In the genomic region with DNA sequence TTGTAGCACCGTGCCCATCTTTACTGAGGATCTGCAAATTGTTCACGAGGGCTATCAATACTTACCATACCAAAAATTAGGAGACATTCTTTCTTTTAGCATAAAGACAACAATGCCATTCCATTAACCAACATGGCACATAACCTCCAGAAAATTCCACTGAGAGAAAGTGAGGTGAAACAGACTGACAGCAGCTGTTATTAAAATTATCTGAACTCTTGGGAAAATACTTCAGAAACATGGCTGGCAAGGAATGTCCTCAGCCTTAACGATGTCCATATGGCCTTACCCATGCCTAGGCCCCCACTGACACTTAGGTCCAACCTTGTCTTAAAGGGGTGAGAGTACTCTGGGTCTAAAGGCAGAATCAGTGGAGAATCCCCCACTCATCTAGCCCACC, we compare ENCODE assay signal across 19 mouse cellular contexts.
A peak's percentile ranks its signal among the peaks of the same experiment; 100 is the strongest.
DNase-seq lines count a peak whose midpoint lies in the region; ATAC-seq and TF ChIP-seq lines count a peak whose summit lies in the region.
"Had no signal": no experiment of that assay in that cellular context is flagged by ENCODE, and none has a peak within 500 bp of the region (broad histone marks: within the 10 kb centered on the region; RNA-seq: fewer than 3 reads in every experiment).

No protein-coding gene starts in this region.

- H3K9me3 ChIP-seq in heart, embryonic 13.5 days: no peaks in the 10 kb centered on the region
- no peaks in the 10 kb centered on the region for H3K9me3 ChIP-seq in heart, embryonic 12.5 days (replicated peaks)
- H3K9me3 ChIP-seq in midbrain, embryonic 12.5 days: no peaks in the 10 kb centered on the region
- no peaks in the 10 kb centered on the region for H3K9me3 ChIP-seq in midbrain, embryonic 11.5 days (ENCODE audit: control insufficient read depth, low read length)
- no peaks in the 10 kb centered on the region for H3K9me3 ChIP-seq in stomach, embryonic 16.5 days (replicated peaks; ENCODE audit: control insufficient read depth, low read length)
- H3K9me3 ChIP-seq: heart, embryonic 10.5 days; intestine, embryonic 15.5 days; limb, embryonic 13.5 days; liver, embryonic 15.5 days had no signal

- H3K36me3 ChIP-seq in heart, embryonic 13.5 days: no peaks in the 10 kb centered on the region
- H3K36me3 ChIP-seq in heart, embryonic 12.5 days: no peaks in the 10 kb centered on the region
- H3K36me3 ChIP-seq in midbrain, embryonic 12.5 days: no peaks in the 10 kb centered on the region
- no peaks in the 10 kb centered on the region for H3K36me3 ChIP-seq in midbrain, embryonic 11.5 days (ENCODE audit: control insufficient read depth, insufficient read depth, low read length)
- no peaks in the 10 kb centered on the region for H3K36me3 ChIP-seq in stomach, embryonic 16.5 days (ENCODE audit: control insufficient read depth, insufficient read depth, low read length)
- H3K36me3 ChIP-seq: intestine, embryonic 15.5 days; limb, embryonic 13.5 days; liver, embryonic 15.5 days had no signal

- H3K27me3 ChIP-seq in heart, embryonic 13.5 days (replicated peaks): no peaks in the 10 kb centered on the region
- no peaks in the 10 kb centered on the region for H3K27me3 ChIP-seq in heart, embryonic 12.5 days (replicated peaks)
- no peaks in the 10 kb centered on the region for H3K27me3 ChIP-seq in midbrain, embryonic 12.5 days
- no peaks in the 10 kb centered on the region for H3K27me3 ChIP-seq in midbrain, embryonic 11.5 days (ENCODE audit: control insufficient read depth, insufficient read depth, low read length)
- H3K27me3 ChIP-seq in stomach, embryonic 16.5 days (ENCODE audit: control insufficient read depth, insufficient read depth, low read length): no peaks in the 10 kb centered on the region
- H3K27me3 ChIP-seq: intestine, embryonic 15.5 days; limb, embryonic 13.5 days had no signal

- H3K4me2 ChIP-seq in heart, embryonic 13.5 days: no peak overlapping the region
- no peak overlapping the region for H3K4me2 ChIP-seq in heart, embryonic 12.5 days
- H3K4me2 ChIP-seq in midbrain, embryonic 12.5 days (replicated peaks): no peak overlapping the region
- H3K4me2 ChIP-seq in midbrain, embryonic 11.5 days: no peak overlapping the region
- H3K4me2 ChIP-seq in stomach, embryonic 16.5 days (ENCODE audit: low read depth, low read length): no peak overlapping the region
- H3K4me2 ChIP-seq: intestine, embryonic 15.5 days; limb, embryonic 13.5 days; liver, embryonic 15.5 days had no signal

- H3K9ac ChIP-seq in heart, embryonic 13.5 days: peak overlapping the region; percentile 60
- H3K9ac ChIP-seq in heart, embryonic 12.5 days: no peak overlapping the region
- H3K9ac ChIP-seq in midbrain, embryonic 12.5 days (replicated peaks): no peak overlapping the region
- no peak overlapping the region for H3K9ac ChIP-seq in midbrain, embryonic 11.5 days (ENCODE audit: low read length)
- H3K9ac ChIP-seq in stomach, embryonic 16.5 days (ENCODE audit: low read length): no peak overlapping the region
- H3K9ac ChIP-seq: forebrain, postnatal 0 days; intestine, embryonic 15.5 days; liver, embryonic 15.5 days had no signal

- H3K4me1 ChIP-seq in heart, embryonic 13.5 days: peaks cover 74% of the 10 kb centered on the region
- H3K4me1 ChIP-seq in heart, embryonic 12.5 days (replicated peaks): peaks cover 58% of the 10 kb centered on the region
- peaks cover 41% of the 10 kb centered on the region for H3K4me1 ChIP-seq in midbrain, embryonic 12.5 days
- H3K4me1 ChIP-seq in midbrain, embryonic 11.5 days (ENCODE audit: control insufficient read depth, insufficient read depth, low read length): peaks cover 15% of the 10 kb centered on the region
- H3K4me1 ChIP-seq in stomach, embryonic 16.5 days (ENCODE audit: control insufficient read depth, insufficient read depth, low read length): peaks cover 28% of the 10 kb centered on the region

- H3K27ac ChIP-seq in heart, embryonic 13.5 days (replicated peaks): no peak overlapping the region
- no peak overlapping the region for H3K27ac ChIP-seq in heart, embryonic 12.5 days (ENCODE audit: poor library complexity, severe bottlenecking)
- H3K27ac ChIP-seq in layer of hippocampus, adult 2 months: peak overlapping the region; percentile 80; the same call in 1 of the 2 replicates
- H3K27ac ChIP-seq in midbrain, embryonic 12.5 days (replicated peaks): 0 out of 2 replicates have a peak overlapping the region, but pooled peaks have one; percentile 0
- no peak overlapping the region for H3K27ac ChIP-seq in midbrain, embryonic 11.5 days (ENCODE audit: low read depth, low read length)
- peak overlapping the region; percentile 14; the same call in 1 of the 2 replicates for H3K27ac ChIP-seq in stomach, embryonic 16.5 days (ENCODE audit: low read length)
- H3K27ac ChIP-seq: heart, embryonic 10.5 days; intestine, embryonic 15.5 days; limb, embryonic 13.5 days; liver, embryonic 15.5 days had no signal

- no peak for TF ChIP-seq CTCF in layer of hippocampus, adult 2 months (conservative IDR thresholded peaks at IDR 0.05)

- no peak for DNase-seq in layer of hippocampus, adult 2 months (ENCODE audit: low spot score in 2 of 2)
- DNase-seq in layer of hippocampus, adult 9-11 months: no peak
- DNase-seq in midbrain, embryonic 11.5 days (ENCODE audit: low spot score, missing footprints): no peak
- DNase-seq: adrenal gland, postnatal 36 days; cerebellum, adult 11-12 months; cerebellum, postnatal 25 days; forebrain, postnatal 0 days; gastrocnemius, postnatal 36 days; kidney, adult 9 months; kidney, postnatal 25 days; thymus, postnatal 36 days had no signal

- no peak for ATAC-seq in heart, embryonic 13.5 days (ENCODE audit: extremely low read depth, insufficient number of reproducible peaks, low FRiP score, low TSS enrichment)
- ATAC-seq in heart, embryonic 12.5 days (ENCODE audit: insufficient number of reproducible peaks, low FRiP score): no peak
- no peak for ATAC-seq in midbrain, embryonic 12.5 days (ENCODE audit: low FRiP score, low read depth)
- ATAC-seq in midbrain, embryonic 11.5 days (ENCODE audit: low FRiP score): no peak
- ATAC-seq in stomach, embryonic 16.5 days (ENCODE audit: insufficient read depth, low FRiP score): no peak

- no peak overlapping the region for H3K4me3 ChIP-seq in heart, embryonic 13.5 days
- no peak overlapping the region for H3K4me3 ChIP-seq in heart, embryonic 12.5 days
- H3K4me3 ChIP-seq in layer of hippocampus, adult 2 months: no peak overlapping the region
- H3K4me3 ChIP-seq in midbrain, embryonic 12.5 days: no peak overlapping the region
- no peak overlapping the region for H3K4me3 ChIP-seq in midbrain, embryonic 11.5 days (ENCODE audit: low read depth, low read length)
- H3K4me3 ChIP-seq in stomach, embryonic 16.5 days (replicated peaks; ENCODE audit: low read length): no peak overlapping the region
- H3K4me3 ChIP-seq: heart, embryonic 10.5 days; intestine, embryonic 15.5 days; limb, embryonic 13.5 days; liver, embryonic 15.5 days had no signal

- 71% methylated on average over 3 of the region's 3 CpGs for WGBS in heart, embryonic 13.5 days
- WGBS in heart, embryonic 12.5 days: 80% methylated on average over 3 of the region's 3 CpGs
- WGBS in midbrain, embryonic 12.5 days: 87% methylated on average over 3 of the region's 3 CpGs
- 87% methylated on average over 3 of the region's 3 CpGs for WGBS in midbrain, embryonic 11.5 days
- WGBS in stomach, embryonic 16.5 days: 75% methylated on average over 3 of the region's 3 CpGs

Comparison
In these comparisons a context has a peak if more than half of its experiments do, and no peak if none do; other contexts are left out.
1. H3K27ac ChIP-seq: peak in layer of hippocampus, adult 2 months (single experiment), midbrain, embryonic 12.5 days (single experiment) and stomach, embryonic 16.5 days (single experiment); none in heart, embryonic 13.5 days (single experiment), heart, embryonic 12.5 days (single experiment) and midbrain, embryonic 11.5 days (single experiment).